Mouse (Mus musculus): ENCODE measurements at regions not wholly inside any gene's neighbourhood (a gene's known extent, or its start where the extent isn't known, plus 50 kb on each side); places are given as distances from the start of the nearest gene placed in this dataset.
A peak's percentile ranks its signal among the peaks of the same experiment; 100 is the strongest.
"Not testable (repeated sequence)": the region's sequence is repeated elsewhere in the genome, so short reads cannot be mapped to it uniquely, and the experiment has no call there.

GRCm38 (mm10) chr16:20854696-20855213, 120.4 kb upstream of the Thpo start:
- no peak for DNase-seq

GRCm38 (mm10) chr16:20838151-20838550, 103.8 kb upstream of the Thpo start:
- no peak for DNase-seq

- no peak for DNase-seq
These were observed 102.6 kb upstream of the Thpo start for GRCm38 (mm10) chr16:20836866-20837265.

- DNase-seq = not testable (repeated sequence)
These were observed 99.5 kb upstream of the Thpo start for GRCm38 (mm10) chr16:20833838-20834237.

- DNase-seq = no peak
These were observed 99.0 kb upstream of the Thpo start for GRCm38 (mm10) chr16:20833301-20833700.

- DNase-seq = no peak
These were observed 95.6 kb upstream of the Thpo start for GRCm38 (mm10) chr16:20829732-20830435.

GRCm38 (mm10) chr16:20828996-20829731, 94.9 kb upstream of the Thpo start:
- no peak for DNase-seq

- peak; percentile 72 for DNase-seq
These were observed 89.9 kb upstream of the Thpo start for GRCm38 (mm10) chr16:20824226-20824625.

GRCm38 (mm10) chr16:20820939-20821338, 86.6 kb upstream of the Thpo start:
- DNase-seq = no peak

GRCm38 (mm10) chr16:20819568-20819967, 85.3 kb upstream of the Thpo start:
- no peak for DNase-seq

GRCm38 (mm10) chr16:20818711-20819189, 84.4 kb upstream of the Thpo start:
- no peak for DNase-seq

GRCm38 (mm10) chr16:20814976-20815375, 80.7 kb upstream of the Thpo start:
- no peak for DNase-seq

- DNase-seq = no peak
These were observed 79.9 kb upstream of the Thpo start for GRCm38 (mm10) chr16:20814240-20814639.

GRCm38 (mm10) chr16:20812025-20812424, 77.7 kb upstream of the Thpo start:
- DNase-seq = not testable (repeated sequence)

- DNase-seq = no peak
These were observed 76.0 kb upstream of the Thpo start for GRCm38 (mm10) chr16:20810322-20810721.

- DNase-seq = no peak
These were observed 74.0 kb upstream of the Thpo start for GRCm38 (mm10) chr16:20808263-20808662.

- no peak for DNase-seq
These were observed 72.4 kb upstream of the Thpo start for GRCm38 (mm10) chr16:20806739-20807138.

- DNase-seq = no peak
These were observed 71.5 kb upstream of the Thpo start for GRCm38 (mm10) chr16:20805793-20806192.

- peak; percentile 27 for DNase-seq
These were observed 70.8 kb upstream of the Thpo start for GRCm38 (mm10) chr16:20805086-20805485.

- peak; percentile 92 for DNase-seq
These were observed 70.3 kb upstream of the Thpo start for GRCm38 (mm10) chr16:20804601-20805017.

GRCm38 (mm10) chr16:20803278-20803930, 69.1 kb upstream of the Thpo start:
- DNase-seq = no peak

GRCm38 (mm10) chr16:20802724-20803123, 68.4 kb upstream of the Thpo start:
- DNase-seq = no peak

GRCm38 (mm10) chr16:20800038-20800437, 65.7 kb upstream of the Thpo start:
- no peak for DNase-seq

Data from cerebellum, adult 9-10 months (tissue).